Mouse (Mus musculus): ENCODE results near the gene Tmem106a.
"Not testable (repeated sequence)": the region's sequence is repeated elsewhere in the genome, so short reads cannot be mapped to it uniquely, and the experiment has no call there.

The Tmem106a gene

GRCm38 (mm10) chr11:101602491-101602890 is 20.4 kb downstream of the Tmem106a start:
- peak in 1 of 2 experiments; percentile 71 for DNase-seq

- DNase-seq: no peak
These were observed 22.1 kb downstream of the Tmem106a start for GRCm38 (mm10) chr11:101604116-101604515.

GRCm38 (mm10) chr11:101604531-101605453 is 22.8 kb downstream of the Tmem106a start:
- DNase-seq: peak; percentile 74 to 82

GRCm38 (mm10) chr11:101607134-101607533 is 25.1 kb downstream of the Tmem106a start:
- not testable (repeated sequence) for DNase-seq

GRCm38 (mm10) chr11:101610445-101610844 is 28.4 kb downstream of the Tmem106a start:
- DNase-seq: no peak

- DNase-seq: no peak
These were observed 31.6 kb downstream of the Tmem106a start for GRCm38 (mm10) chr11:101613596-101613995.

GRCm38 (mm10) chr11:101614116-101614515 is 32.1 kb downstream of the Tmem106a start:
- DNase-seq: no peak

- DNase-seq: no peak
These were observed 33.3 kb downstream of the Tmem106a start for GRCm38 (mm10) chr11:101615380-101615779.

GRCm38 (mm10) chr11:101616104-101616503 is 34.1 kb downstream of the Tmem106a start:
- no peak for DNase-seq

GRCm38 (mm10) chr11:101616948-101617767 is 35.1 kb downstream of the Tmem106a start:
- no peak for DNase-seq

- no peak for DNase-seq
These were observed 35.8 kb downstream of the Tmem106a start for GRCm38 (mm10) chr11:101617849-101618248.

GRCm38 (mm10) chr11:101618596-101618995 is 36.6 kb downstream of the Tmem106a start:
- no peak for DNase-seq

- not testable (repeated sequence) for DNase-seq
These were observed 38.1 kb downstream of the Tmem106a start for GRCm38 (mm10) chr11:101620022-101620655.

- no peak for DNase-seq
These were observed 44.6 kb downstream of the Tmem106a start for GRCm38 (mm10) chr11:101626649-101626994.

- DNase-seq: peak; percentile 82 to 85
These were observed 45.2 kb downstream of the Tmem106a start, which contains the start of gene Rdm1 for GRCm38 (mm10) chr11:101626995-101627856. Rdm1 (plus strand) TSS chr11:101627195.

- DNase-seq: peak; percentile 78 to 87
These were observed 46.0 kb downstream of the Tmem106a start for GRCm38 (mm10) chr11:101627857-101628559.

- not testable (repeated sequence) for DNase-seq
These were observed 46.8 kb downstream of the Tmem106a start for GRCm38 (mm10) chr11:101628733-101629417.

GRCm38 (mm10) chr11:101635660-101636059 is 53.6 kb downstream of the Tmem106a start:
- DNase-seq: peak; percentile 68 to 74

- DNase-seq: no peak
These were observed 57.7 kb downstream of the Tmem106a start for GRCm38 (mm10) chr11:101639761-101640160.

GRCm38 (mm10) chr11:101640857-101641709 is 59.0 kb downstream of the Tmem106a start:
- peak; percentile 69 to 74 for DNase-seq

All from kidney, adult 8-10 months (tissue).